ENCODE assay signal across 25 mouse cellular contexts in the genomic region with DNA sequence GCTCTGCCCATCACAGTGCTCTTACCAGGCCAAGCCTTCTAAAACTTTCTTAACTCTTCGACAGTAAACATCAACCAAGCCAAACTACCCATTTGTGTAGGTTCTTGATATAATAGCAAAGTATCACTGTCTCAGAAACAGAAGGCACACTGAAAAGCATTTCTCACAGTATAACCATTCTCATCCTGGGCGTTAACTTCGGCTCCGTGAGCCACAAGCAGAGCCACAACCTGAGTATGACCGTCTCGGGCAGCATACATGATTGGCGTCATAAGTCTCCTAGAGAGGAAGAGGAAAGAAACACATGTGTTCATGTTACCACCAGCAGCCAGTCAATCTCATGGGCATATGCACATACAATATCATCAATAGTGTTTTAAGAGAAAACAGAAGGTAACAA. TPM values are rescaled to one million over a fixed set of nuclear protein-coding genes. Genes with fewer than 3 reads are reported as not detected.
"Had no signal": no experiment of that assay in that cellular context is flagged by ENCODE, and none has a peak within 500 bp of the region (broad histone marks: within the 10 kb centered on the region; RNA-seq: fewer than 3 reads in every experiment).

No protein-coding gene starts in this region.

- H3K27me3 ChIP-seq: limb, embryonic 13.5 days; liver, embryonic 12.5 days; liver, embryonic 15.5 days; midbrain, embryonic 12.5 days; midbrain, embryonic 15.5 days; neural tube, embryonic 12.5 days; neural tube, embryonic 15.5 days had no signal

- H3K4me3 ChIP-seq: layer of hippocampus, adult 2 months; limb, embryonic 10.5 days; limb, embryonic 13.5 days; liver, embryonic 12.5 days; liver, embryonic 15.5 days; midbrain, embryonic 12.5 days; midbrain, embryonic 15.5 days; neural tube, embryonic 12.5 days; neural tube, embryonic 15.5 days had no signal

- H3K36me3 ChIP-seq: limb, embryonic 10.5 days; limb, embryonic 13.5 days; liver, embryonic 12.5 days; liver, embryonic 15.5 days; midbrain, embryonic 12.5 days; midbrain, embryonic 15.5 days; neural tube, embryonic 12.5 days; neural tube, embryonic 15.5 days had no signal

- H3K9ac ChIP-seq: limb, embryonic 13.5 days; liver, embryonic 12.5 days; liver, embryonic 15.5 days; midbrain, embryonic 12.5 days; midbrain, embryonic 15.5 days; neural tube, embryonic 12.5 days; neural tube, embryonic 15.5 days had no signal

- H3K4me1 ChIP-seq: limb, embryonic 10.5 days; liver, embryonic 15.5 days; midbrain, embryonic 12.5 days; midbrain, embryonic 15.5 days; neural tube, embryonic 12.5 days; neural tube, embryonic 15.5 days had no signal

- DNase-seq: kidney, adult 2 months; kidney, postnatal 25 days; layer of hippocampus, adult 9-11 months; liver; lung, adult 18-20 months; right cerebral cortex, adult 18-20 months; right cerebral cortex, postnatal 14 days; right cerebral cortex, postnatal 4 days; thymus, adult 2 months; thymus, postnatal 14 days; thymus, postnatal 4 days had no signal

- ATAC-seq: liver, embryonic 12.5 days; midbrain, embryonic 15.5 days had no signal

- H3K9me3 ChIP-seq: limb, embryonic 10.5 days; limb, embryonic 13.5 days; liver, embryonic 12.5 days; liver, embryonic 15.5 days; midbrain, embryonic 12.5 days; midbrain, embryonic 15.5 days; neural tube, embryonic 12.5 days; neural tube, embryonic 15.5 days had no signal

- H3K27ac ChIP-seq: kidney, postnatal 0 days; layer of hippocampus, adult 2 months; limb, embryonic 10.5 days; limb, embryonic 13.5 days; liver, embryonic 12.5 days; liver, embryonic 15.5 days; macrophage; midbrain, embryonic 12.5 days; midbrain, embryonic 15.5 days; neural tube, embryonic 12.5 days; neural tube, embryonic 15.5 days; stomach, postnatal 0 days had no signal

- H3K4me2 ChIP-seq: limb, embryonic 13.5 days; liver, embryonic 12.5 days; liver, embryonic 15.5 days; midbrain, embryonic 12.5 days; midbrain, embryonic 15.5 days; neural tube, embryonic 12.5 days; neural tube, embryonic 15.5 days had no signal

RNA-seq across cellular contexts. Expression of a gene that starts 31.9 kb away (rescaled TPM):
- polyA plus RNA-seq: kidney, adult 2 months; kidney, embryonic 14.5 days; kidney, postnatal 0 days; large intestine, adult 2 months; limb, embryonic 10.5 days; limb, embryonic 13.5 days; liver, embryonic 12.5 days; liver, embryonic 15.5 days; macrophage; midbrain, embryonic 12.5 days; midbrain, embryonic 15.5 days; neural tube, embryonic 12.5 days; neural tube, embryonic 15.5 days; stomach, postnatal 0 days; thymus, adult 2 months had no signal

RNA-seq across cellular contexts. Expression of a gene that starts 46.6 kb away (rescaled TPM):
- polyA plus RNA-seq: macrophage had no signal
